Mouse (Mus musculus) stomach, postnatal 0 days (tissue): ENCODE data around the gene Rtn4. TPM values are rescaled to one million over a fixed set of nuclear protein-coding genes. Genes with fewer than 3 reads are reported as not detected.

Experiments
- ATAC-seq: fragments of 200-750 bp; cut with Nextera tagmentation; 2 replicates; pipeline ENCODE4 v1.8.0; 2017; ENCODE audit not compliant: low FRiP score, low TSS enrichment
- DNase-seq: peaks from one replicate; pipeline ENCODE4 v3.0.0-alpha.2; 2016; ENCODE audit warnings: low spot score
- H3K27ac ChIP-seq: fragments of 300-500 bp; sonication (generic); replicated peaks from 2 replicates; pipeline ENCODE4 v1.5.1; 2014; ENCODE audit warnings: mild to moderate bottlenecking, control low read depth
- H3K27me3 ChIP-seq: fragments of 300-500 bp; sonication (generic); 2 replicates; pipeline ENCODE4 v1.6.1; 2014; ENCODE audit warnings: low read length; ENCODE audit not compliant: control insufficient read depth, insufficient read depth
- H3K36me3 ChIP-seq: fragments of 300-500 bp; sonication (generic); 2 replicates; pipeline ENCODE4 v1.6.1; 2014; ENCODE audit warnings: low read length, mixed read lengths; ENCODE audit not compliant: control insufficient read depth, insufficient read depth
- H3K4me1 ChIP-seq: fragments of 300-500 bp; sonication (generic); replicated peaks from 2 replicates; pipeline ENCODE4 v1.6.1; 2014; ENCODE audit warnings: antibody characterized with exemption; ENCODE audit not compliant: control insufficient read depth, insufficient read depth
- H3K4me2 ChIP-seq: fragments of 300-500 bp; sonication (generic); replicated peaks from 2 replicates; pipeline ENCODE4 v1.6.1; 2014; ENCODE audit warnings: low read depth, mild to moderate bottlenecking, control low read depth, moderate library complexity
- H3K4me3 ChIP-seq: fragments of 300-500 bp; sonication (generic); 2 replicates; pipeline ENCODE4 v1.5.1; 2014; ENCODE audit warnings: low read depth, low read length, control low read depth
- H3K9ac ChIP-seq: fragments of 300-500 bp; sonication (generic); 2 replicates; pipeline ENCODE4 v1.6.1; 2014; ENCODE audit warnings: mild to moderate bottlenecking, low read length, control low read depth, mixed read lengths
- H3K9me3 ChIP-seq: fragments of 300-500 bp; sonication (generic); 2 replicates; pipeline ENCODE4 v1.6.1; 2016; ENCODE audit warnings: low read length; ENCODE audit not compliant: control insufficient read depth
- CTCF ChIP-seq: IDR thresholded peaks from 2 replicates; pipeline ENCODE4 v1.5.1; 2016; ENCODE audit warnings: antibody characterized with exemption, low read depth, mild to moderate bottlenecking, moderate library complexity
- EP300 ChIP-seq: optimal IDR thresholded peaks from 2 replicates; pipeline ENCODE3; 2016; ENCODE audit warnings: antibody characterized with exemption
- WGBS: fragments of 180-500 bp; shearing (Covaris S2); extraction: QIAGEN DNeasy Blood & Tissue Kit; methylation state at CpG from one replicate; pipeline ENCODE4 v1.1.7; 2014; 5-methylcytosine and 5-hydroxymethylcytosine counted together
- polyA plus RNA-seq: library from polyadenylated mRNA; unstranded; fragments of >200 nt; fragmentation: Nextera tagmentation; extraction: Ambion mirVana; gene quantifications from 2 replicates; pipeline ENCODE4 v1.2.1, GENCODE M21; 2015

Rtn4 gene
- polyA plus RNA-seq, 1 experiment from 2014 or later, result 56.1 TPM

DNA sequence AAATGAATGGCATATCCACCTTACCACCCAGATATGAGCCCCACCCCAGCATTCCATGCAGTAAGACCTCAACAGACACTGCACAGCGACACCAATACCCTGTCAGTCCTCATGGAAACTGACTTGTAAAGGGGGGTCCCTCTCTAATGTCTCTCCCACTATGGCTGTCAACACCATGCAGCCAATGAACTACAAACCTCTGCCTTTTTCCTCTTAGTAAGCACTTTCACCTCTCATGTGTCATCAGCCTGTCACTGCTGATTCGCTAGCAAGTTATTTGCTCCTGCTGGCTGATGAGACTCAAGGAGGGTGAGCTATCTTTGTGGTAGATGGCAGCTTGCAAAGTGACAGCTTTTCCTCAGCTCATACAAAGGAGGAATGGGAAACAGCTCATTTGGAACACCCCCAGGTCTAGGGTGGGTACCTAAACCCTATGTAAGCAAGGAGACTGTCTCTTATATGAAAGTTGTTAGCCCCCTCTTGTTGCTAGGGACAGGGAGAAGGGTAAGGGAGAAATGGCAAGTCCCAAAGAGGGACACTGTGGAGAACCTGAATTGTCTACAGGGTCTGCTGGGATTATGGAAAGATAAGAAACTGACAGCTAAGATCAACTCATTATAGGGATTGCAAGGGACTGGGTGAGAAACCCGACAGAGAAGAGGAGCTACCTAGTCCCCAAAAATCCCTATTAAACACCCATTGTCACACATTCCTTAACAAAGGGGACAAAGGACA is 78.1 kb downstream of the Rtn4 start:
- H3K27ac ChIP-seq, result no peak overlapping the region
- no peaks in the 10 kb centered on the region for H3K36me3 ChIP-seq
- no peak for ATAC-seq
- 82% methylated on average over 3 of the region's 3 CpGs for WGBS
- H3K9me3 ChIP-seq, result no peaks in the 10 kb centered on the region
- DNase-seq, result no peak
- H3K4me3 ChIP-seq, result no peak overlapping the region
- no peaks in the 10 kb centered on the region for H3K4me1 ChIP-seq
- no peaks in the 10 kb centered on the region for H3K27me3 ChIP-seq
- no peak for TF ChIP-seq EP300
- TF ChIP-seq CTCF, result no peak
- H3K4me2 ChIP-seq, result no peak overlapping the region
- no peak overlapping the region for H3K9ac ChIP-seq

DNA sequence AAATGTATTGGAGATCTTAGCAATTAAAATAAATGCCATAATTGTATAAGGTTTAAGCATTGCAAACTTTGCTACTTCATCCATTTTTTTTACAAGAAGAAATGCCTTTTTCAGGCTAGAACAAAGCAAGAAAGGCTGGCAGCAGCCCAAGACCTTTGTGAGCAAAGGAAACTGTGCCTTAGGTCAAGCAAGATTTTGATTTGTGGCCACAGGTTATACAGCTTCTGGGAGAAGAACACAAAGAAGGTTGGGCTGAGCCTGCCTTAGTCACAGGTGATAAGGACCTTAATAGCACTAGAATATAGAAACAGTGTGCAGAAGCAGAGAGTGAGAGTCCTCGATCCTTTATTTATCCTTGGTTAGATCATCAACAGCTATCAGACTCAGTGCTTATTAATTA is 79.5 kb downstream of the Rtn4 start:
- peak; percentile 78 for DNase-seq

GRCm38 (mm10) chr11:29774296-29774695 is 81.5 kb downstream of the Rtn4 start:
- no peak overlapping the region for H3K9ac ChIP-seq
- no peak overlapping the region for H3K4me2 ChIP-seq
- ATAC-seq, result no peak
- TF ChIP-seq CTCF (no peak), EP300 (no peak)
- no peaks in the 10 kb centered on the region for H3K4me1 ChIP-seq
- H3K36me3 ChIP-seq, result no peaks in the 10 kb centered on the region
- no peak overlapping the region for H3K27ac ChIP-seq
- DNase-seq, result no peak
- WGBS, result 28% methylated on average over 2 of the region's 2 CpGs
- H3K9me3 ChIP-seq, result no peaks in the 10 kb centered on the region
- no peak overlapping the region for H3K4me3 ChIP-seq
- no peaks in the 10 kb centered on the region for H3K27me3 ChIP-seq

More for the DNA sequence above, 79.5 kb downstream of the Rtn4 start:
- ATAC-seq, result peak; percentile 96
- Histone ChIP-seq H3K36me3 (no peaks in the 10 kb centered on the region), H3K9ac (no peak overlapping the region), H3K4me3 (no peak overlapping the region), H3K27me3 (no peaks in the 10 kb centered on the region), H3K27ac (no peak overlapping the region), H3K9me3 (no peaks in the 10 kb centered on the region), H3K4me1 (no peaks in the 10 kb centered on the region), H3K4me2 (no peak overlapping the region)
- TF ChIP-seq CTCF, result no peak
- TF ChIP-seq EP300, result no peak
- 36% methylated on average over 1 of the region's 1 CpGs for WGBS

- no peaks in the 10 kb centered on the region for H3K36me3 ChIP-seq
- H3K4me3 ChIP-seq, result no peak overlapping the region
- H3K4me1 ChIP-seq, result no peaks in the 10 kb centered on the region
- no peaks in the 10 kb centered on the region for H3K9me3 ChIP-seq
- TF ChIP-seq EP300 (no peak), CTCF (no peak)
- no peak overlapping the region for H3K27ac ChIP-seq
- no peak overlapping the region for H3K9ac ChIP-seq
- no peak for ATAC-seq
- 74% methylated on average over 2 of the region's 2 CpGs for WGBS
- DNase-seq, result no peak
- H3K4me2 ChIP-seq, result no peak overlapping the region
- H3K27me3 ChIP-seq, result no peaks in the 10 kb centered on the region
Observed at GRCm38 (mm10) chr11:29774760-29775159, 82.0 kb downstream of the Rtn4 start.

GRCm38 (mm10) chr11:29777964-29778363 is 85.2 kb downstream of the Rtn4 start:
- Histone ChIP-seq H3K36me3 (no peaks in the 10 kb centered on the region), H3K4me2 (no peak overlapping the region), H3K4me3 (no peak overlapping the region), H3K9ac (no peak overlapping the region), H3K27ac (no peak overlapping the region), H3K27me3 (no peaks in the 10 kb centered on the region), H3K4me1 (no peaks in the 10 kb centered on the region), H3K9me3 (no peaks in the 10 kb centered on the region)
- DNase-seq (no peak), ATAC-seq (no peak)
- TF ChIP-seq EP300 (no peak), CTCF (no peak)

GRCm38 (mm10) chr11:29778936-29779335 is 86.2 kb downstream of the Rtn4 start:
- no peaks in the 10 kb centered on the region for H3K36me3 ChIP-seq
- no peak overlapping the region for H3K27ac ChIP-seq
- no peaks in the 10 kb centered on the region for H3K4me1 ChIP-seq
- no peak overlapping the region for H3K4me2 ChIP-seq
- DNase-seq (no peak), ATAC-seq (no peak)
- TF ChIP-seq EP300, result no peak
- no peak for TF ChIP-seq CTCF
- 79% methylated on average over 3 of the region's 3 CpGs for WGBS
- H3K9me3 ChIP-seq, result no peaks in the 10 kb centered on the region
- no peaks in the 10 kb centered on the region for H3K27me3 ChIP-seq
- no peak overlapping the region for H3K9ac ChIP-seq
- no peak overlapping the region for H3K4me3 ChIP-seq
